Comparison of ENCODE assay signal across 8 mouse cellular contexts in genomic region chr16:18459335-18459954, GRCm38 (mm10). TPM values are rescaled to one million over a fixed set of nuclear protein-coding genes. Genes with fewer than 3 reads are reported as not detected.
DNase-seq lines count a peak whose midpoint lies in the region; ATAC-seq lines count a peak whose summit lies in the region.
"Had no signal": no experiment of that assay in that cellular context is flagged by ENCODE, and none has a peak within 500 bp of the region (broad histone marks: within the 10 kb centered on the region; RNA-seq: fewer than 3 reads in every experiment).

No protein-coding gene starts in this region.

- H3K9me3 ChIP-seq in heart, embryonic 14.5 days (ENCODE audit: control insufficient read depth, low read length) = no peaks in the 10 kb centered on the region
- no peaks in the 10 kb centered on the region for H3K9me3 ChIP-seq in liver, embryonic 15.5 days (replicated peaks)

- DNase-seq in adrenal gland, postnatal 14 days = peak; percentile 64
- peak; percentile 23 for DNase-seq in retina, embryonic 14.5 days (ENCODE audit: low spot score)
- no peak for DNase-seq in cerebellum, postnatal 25 days

- peak; percentile 11 for ATAC-seq in CD4-positive, CD25-positive, alpha-beta regulatory T cell, adult 4 months
- no peak for ATAC-seq in heart, embryonic 14.5 days (ENCODE audit: insufficient number of reproducible peaks, insufficient read depth, low FRiP score, low read depth)
- ATAC-seq in liver, embryonic 15.5 days (ENCODE audit: insufficient read depth) = 0 out of 2 replicates have a peak, but pooled peaks have one; percentile 17
- ATAC-seq in megakaryocyte, adult 5-6 weeks (ENCODE audit: poor library complexity, severe bottlenecking) = no peak

- peaks cover 12% of the 10 kb centered on the region for H3K36me3 ChIP-seq in heart, embryonic 14.5 days (ENCODE audit: control insufficient read depth, insufficient read depth, low read length)
- peaks cover 100% of the 10 kb centered on the region for H3K36me3 ChIP-seq in liver, embryonic 15.5 days (replicated peaks)

- no peak overlapping the region for H3K9ac ChIP-seq in heart, embryonic 14.5 days (ENCODE audit: low read length)
- no peak overlapping the region for H3K9ac ChIP-seq in liver, embryonic 15.5 days

- no peak overlapping the region for H3K4me3 ChIP-seq in heart, embryonic 14.5 days (ENCODE audit: control insufficient read depth in 1 of 2, insufficient read depth in 1 of 2, low read depth in 1 of 2, low read length in 2 of 2)
- no peak overlapping the region for H3K4me3 ChIP-seq in liver, embryonic 15.5 days (replicated peaks)
- H3K4me3 ChIP-seq: erythroblast, embryonic 14.5 days had no signal

- H3K4me1 ChIP-seq in heart, embryonic 14.5 days (ENCODE audit: control insufficient read depth in 2 of 2, insufficient read depth in 2 of 2, low read length in 2 of 2) = peaks cover 9 to 18% of the 10 kb centered on the region in 2 experiments; a peak in 3 of 4 replicates
- peaks cover 33% of the 10 kb centered on the region for H3K4me1 ChIP-seq in liver, embryonic 15.5 days (replicated peaks)

- H3K27ac ChIP-seq in heart, embryonic 14.5 days (replicated peaks in 1 of 2; ENCODE audit: control insufficient read depth in 1 of 2, insufficient read depth in 1 of 2, low read depth in 2 of 2, low read length in 2 of 2) = 0 out of 4 replicates have a peak overlapping the region, but pooled peaks of 1 of the 2 experiments have one; percentile 11
- 0 out of 2 replicates have a peak overlapping the region, but pooled peaks have one; percentile 15 for H3K27ac ChIP-seq in liver, embryonic 15.5 days (replicated peaks)

- 21% methylated on average over 12 of the region's 12 CpGs for WGBS in heart, embryonic 14.5 days
- WGBS in liver, embryonic 15.5 days (ENCODE audit: insufficient replicate concordance) = 8% methylated on average over 12 of the region's 12 CpGs

- H3K4me2 ChIP-seq in heart, embryonic 14.5 days (ENCODE audit: low read length) = peak overlapping the region; percentile 39; the same call in 1 of the 2 replicates
- peak overlapping the region; percentile 24 for H3K4me2 ChIP-seq in liver, embryonic 15.5 days

- H3K27me3 ChIP-seq in heart, embryonic 14.5 days (ENCODE audit: control insufficient read depth, insufficient read depth, low read length) = peaks cover 3% of the 10 kb centered on the region; the same call in 1 of the 2 replicates
- H3K27me3 ChIP-seq in liver, embryonic 15.5 days = no peaks in the 10 kb centered on the region

RNA-seq across cellular contexts. Expression of gene Comt, which starts 32.8 kb away (rescaled TPM):
- polyA plus RNA-seq in CD4-positive, CD25-positive, alpha-beta regulatory T cell, adult 4 months (2017; shearing (Covaris generic)) = 10 to 100 TPM; 62.0 to 65.2 TPM
- total RNA-seq in adrenal gland, postnatal 14 days (2021) = 117 and 147 TPM in 2 replicates
- 110 and 112 TPM in 2 replicates for polyA plus RNA-seq in heart, embryonic 14.5 days (2014; fragmentation: Nextera tagmentation; extraction: Ambion mirVana)
- 87.6 and 94.1 TPM in 2 replicates for polyA plus RNA-seq in liver, embryonic 15.5 days (2015; fragmentation: Nextera tagmentation; extraction: Ambion mirVana)
- 37.8 and 40.8 TPM in 2 replicates for total RNA-seq in megakaryocyte, adult 5-6 weeks (2015)
- total RNA-seq in megakaryocyte, adult 5-6 weeks (2017) = 40.1 and 43.8 TPM in 2 replicates

RNA-seq across cellular contexts. Expression of gene Txnrd2, which starts 33.3 kb away (rescaled TPM):
- 10 to 100 TPM; 21.7 to 26.7 TPM for polyA plus RNA-seq in CD4-positive, CD25-positive, alpha-beta regulatory T cell, adult 4 months (2017; shearing (Covaris generic))
- 66.4 and 66.5 TPM in 2 replicates for total RNA-seq in adrenal gland, postnatal 14 days (2021)
- 34.0 and 34.7 TPM in 2 replicates for polyA plus RNA-seq in heart, embryonic 14.5 days (2014; fragmentation: Nextera tagmentation; extraction: Ambion mirVana)
- 101 and 114 TPM in 2 replicates for polyA plus RNA-seq in liver, embryonic 15.5 days (2015; fragmentation: Nextera tagmentation; extraction: Ambion mirVana)
- 10.3 and 11.8 TPM in 2 replicates for total RNA-seq in megakaryocyte, adult 5-6 weeks (2015)
- 7.0 and 9.3 TPM in 2 replicates for total RNA-seq in megakaryocyte, adult 5-6 weeks (2017)

RNA-seq across cellular contexts. Expression of gene Gnb1l, which starts 39.1 kb away (rescaled TPM):
- polyA plus RNA-seq in CD4-positive, CD25-positive, alpha-beta regulatory T cell, adult 4 months (2017; shearing (Covaris generic)) = 10 to 100 TPM; 15.4 to 21.4 TPM
- 5.7 and 6.4 TPM in 2 replicates for total RNA-seq in adrenal gland, postnatal 14 days (2021)
- polyA plus RNA-seq in heart, embryonic 14.5 days (2014; fragmentation: Nextera tagmentation; extraction: Ambion mirVana) = 9.3 and 9.7 TPM in 2 replicates
- 7.5 and 8.3 TPM in 2 replicates for polyA plus RNA-seq in liver, embryonic 15.5 days (2015; fragmentation: Nextera tagmentation; extraction: Ambion mirVana)
- total RNA-seq in megakaryocyte, adult 5-6 weeks (2015) = 1.7 and 4.6 TPM in 2 replicates
- 0.20 and 3.5 TPM in 2 replicates for total RNA-seq in megakaryocyte, adult 5-6 weeks (2017)

RNA-seq across cellular contexts. Expression of gene Rtl10, which starts 39.3 kb away (rescaled TPM):
- 1 to 10 TPM in 1 of 2 experiments, under 1 TPM in 1; 0.67 to 1.9 TPM for polyA plus RNA-seq in CD4-positive, CD25-positive, alpha-beta regulatory T cell, adult 4 months (2017; shearing (Covaris generic))
- 4.4 and 5.8 TPM in 2 replicates for total RNA-seq in adrenal gland, postnatal 14 days (2021)
- 1.3 and 1.5 TPM in 2 replicates for polyA plus RNA-seq in heart, embryonic 14.5 days (2014; fragmentation: Nextera tagmentation; extraction: Ambion mirVana)
- 0.70 and 0.84 TPM in 2 replicates for polyA plus RNA-seq in liver, embryonic 15.5 days (2015; fragmentation: Nextera tagmentation; extraction: Ambion mirVana)
- total RNA-seq in megakaryocyte, adult 5-6 weeks (2015) = 2.4 and 2.5 TPM in 2 replicates
- total RNA-seq in megakaryocyte, adult 5-6 weeks (2017) = 0.29 and 3.5 TPM in 2 replicates

Comparison
In these comparisons a context has a peak if more than half of its experiments do, and no peak if none do; other contexts are left out.
1. ATAC-seq: peak in CD4-positive, CD25-positive, alpha-beta regulatory T cell, adult 4 months (single experiment) and liver, embryonic 15.5 days (single experiment); none in heart, embryonic 14.5 days (single experiment) and megakaryocyte, adult 5-6 weeks (single experiment).
2. DNase-seq: peak in adrenal gland, postnatal 14 days (single experiment) and retina, embryonic 14.5 days (single experiment); none in cerebellum, postnatal 25 days (0 of 2).